ENCODE assay signal across 9 mouse cellular contexts in the genomic region with DNA sequence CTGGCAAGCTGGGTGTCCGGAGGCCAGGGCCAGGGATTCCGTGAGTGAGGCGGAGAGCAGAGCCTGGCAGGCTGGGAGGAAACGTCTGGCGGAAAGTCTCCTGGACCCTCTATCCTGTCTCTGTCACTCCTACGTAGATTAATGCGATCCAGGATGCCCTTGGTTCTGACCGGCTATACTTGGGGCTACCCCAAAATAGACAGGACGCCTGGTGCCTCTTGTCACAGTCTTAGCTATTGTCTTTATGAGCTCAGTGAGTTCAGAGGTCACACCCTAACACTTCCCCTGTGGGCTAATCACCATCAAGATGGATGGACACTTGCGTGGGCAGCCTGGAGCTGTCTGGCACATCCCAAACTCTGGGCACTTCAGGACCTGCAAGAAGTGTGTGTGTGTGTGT.
A peak's percentile ranks its signal among the peaks of the same experiment; 100 is the strongest.
DNase-seq lines count a peak whose midpoint lies in the region; ATAC-seq lines count a peak whose summit lies in the region.
"Had no signal": no experiment of that assay in that cellular context is flagged by ENCODE, and none has a peak within 500 bp of the region (broad histone marks: within the 10 kb centered on the region; RNA-seq: fewer than 3 reads in every experiment).

No protein-coding gene starts in this region.

- DNase-seq in adrenal gland, postnatal 10 days: peak; percentile 34
- DNase-seq in adrenal gland, adult 18-20 months (ENCODE audit: low spot score in 2 of 2): no peak
- DNase-seq in spleen, postnatal 36 days (ENCODE audit: low spot score in 2 of 2): peak; percentile 6 to 11
- DNase-seq in spleen, postnatal 14 days (ENCODE audit: low spot score in 2 of 2): no peak
- DNase-seq in kidney, postnatal 4 days: peak; percentile 46 to 58
- DNase-seq in T-cell, adult 2 months (ENCODE audit: low spot score): no peak
- DNase-seq in cerebellum, adult 11 months: no peak

- no peak for ATAC-seq in megakaryocyte-erythroid progenitor cell, adult 5-6 weeks (replicated peaks; ENCODE audit: low FRiP score, low TSS enrichment, poor library complexity, severe bottlenecking)
- ATAC-seq: inflammation-experienced regulatory T-cells, adult 6 months had no signal

Comparison
In these comparisons a context has a peak if more than half of its experiments do, and no peak if none do; other contexts are left out.
1. DNase-seq: peak in adrenal gland, postnatal 10 days (single experiment), spleen, postnatal 36 days (2 of 2) and kidney, postnatal 4 days (2 of 2); none in adrenal gland, adult 18-20 months (0 of 2), spleen, postnatal 14 days (0 of 2), T-cell, adult 2 months (single experiment) and cerebellum, adult 11 months (single experiment).